9 mouse cellular contexts compared by ENCODE assay signal in the genomic region with DNA sequence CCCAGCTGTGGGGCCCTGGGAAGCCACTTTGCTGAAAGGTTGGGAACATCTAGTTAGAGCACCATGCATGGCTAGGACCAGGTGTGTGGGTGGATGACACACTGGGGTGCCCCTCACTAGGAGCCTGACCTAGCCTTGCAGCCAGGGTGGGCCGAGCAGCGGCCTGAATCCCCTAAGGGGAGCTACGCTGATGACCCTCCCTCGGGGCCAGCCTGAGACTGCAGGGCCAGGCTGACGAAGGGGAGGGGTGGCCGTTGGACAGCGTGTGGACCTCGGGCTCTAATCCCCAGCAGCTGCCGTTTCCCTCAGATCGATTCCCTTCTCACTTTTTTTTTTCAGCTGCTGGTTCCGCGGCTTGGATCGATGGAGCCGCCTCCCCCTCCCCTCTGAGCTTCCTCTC. TPM values are rescaled to one million over a fixed set of nuclear protein-coding genes. Genes with fewer than 3 reads are reported as not detected.
DNase-seq lines count a peak whose midpoint lies in the region; ATAC-seq lines count a peak whose summit lies in the region.
"Had no signal": no experiment of that assay in that cellular context is flagged by ENCODE, and none has a peak within 500 bp of the region (broad histone marks: within the 10 kb centered on the region; RNA-seq: fewer than 3 reads in every experiment).

No protein-coding gene starts in this region.

- WGBS in forebrain, embryonic 12.5 days = 2% methylated on average over 14 of the region's 14 CpGs
- 2% methylated on average over 13 of the region's 14 CpGs for WGBS in forebrain, embryonic 11.5 days
- WGBS in hindbrain, embryonic 13.5 days = 2% methylated on average over 14 of the region's 14 CpGs
- 4% methylated on average over 14 of the region's 14 CpGs for WGBS in midbrain, embryonic 15.5 days

- no peaks in the 10 kb centered on the region for H3K36me3 ChIP-seq in forebrain, embryonic 12.5 days (replicated peaks)
- H3K36me3 ChIP-seq in forebrain, embryonic 11.5 days (ENCODE audit: control insufficient read depth, insufficient read depth, low read length) = no peaks in the 10 kb centered on the region
- H3K36me3 ChIP-seq in hindbrain, embryonic 13.5 days = no peaks in the 10 kb centered on the region
- no peaks in the 10 kb centered on the region for H3K36me3 ChIP-seq in midbrain, embryonic 15.5 days (replicated peaks)

- H3K27ac ChIP-seq in forebrain, embryonic 12.5 days = 0 out of 2 replicates have a peak overlapping the region, but pooled peaks have one; percentile 50
- no peak overlapping the region for H3K27ac ChIP-seq in forebrain, embryonic 11.5 days (ENCODE audit: low read depth, low read length)
- peak overlapping the region; percentile 93 for H3K27ac ChIP-seq in hindbrain, embryonic 13.5 days
- H3K27ac ChIP-seq in midbrain, embryonic 15.5 days = peak overlapping the region; percentile 82

- H3K9ac ChIP-seq in forebrain, embryonic 12.5 days = no peak overlapping the region
- no peak overlapping the region for H3K9ac ChIP-seq in forebrain, embryonic 11.5 days (ENCODE audit: low read length)
- H3K9ac ChIP-seq in hindbrain, embryonic 13.5 days = peak overlapping the region; percentile 59; the same call in 1 of the 2 replicates
- H3K9ac ChIP-seq in midbrain, embryonic 15.5 days = 0 out of 2 replicates have a peak overlapping the region, but pooled peaks have one; percentile 0

- H3K4me2 ChIP-seq in forebrain, embryonic 12.5 days = peak overlapping the region; percentile 58
- H3K4me2 ChIP-seq in forebrain, embryonic 11.5 days (ENCODE audit: low read depth, low read length, severe bottlenecking) = no peak overlapping the region
- H3K4me2 ChIP-seq in hindbrain, embryonic 13.5 days = peak overlapping the region; percentile 71
- H3K4me2 ChIP-seq in midbrain, embryonic 15.5 days = peak overlapping the region; percentile 78

- intact Hi-C loops in left cerebral cortex, postnatal 36 days (cut with DNase I) = loop anchor here (5.0 kb wide), 1 partner anchor 107 kb away; no protein-coding TSS in a partner anchor

- no peak overlapping the region for H3K4me3 ChIP-seq in forebrain, embryonic 12.5 days (replicated peaks)
- no peak overlapping the region for H3K4me3 ChIP-seq in forebrain, embryonic 11.5 days (ENCODE audit: low read depth, low read length)
- H3K4me3 ChIP-seq in hindbrain, embryonic 13.5 days = no peak overlapping the region
- peak overlapping the region; percentile 44 for H3K4me3 ChIP-seq in midbrain, embryonic 15.5 days

- no peak for ATAC-seq in forebrain, embryonic 12.5 days (ENCODE audit: low FRiP score)
- ATAC-seq in forebrain, embryonic 11.5 days (replicated peaks; ENCODE audit: low FRiP score) = no peak
- ATAC-seq in hindbrain, embryonic 13.5 days (ENCODE audit: low FRiP score) = no peak
- ATAC-seq in midbrain, embryonic 15.5 days (replicated peaks) = no peak

- H3K27me3 ChIP-seq in forebrain, embryonic 12.5 days = peaks cover 97% of the 10 kb centered on the region
- peaks cover 53% of the 10 kb centered on the region for H3K27me3 ChIP-seq in forebrain, embryonic 11.5 days (ENCODE audit: control insufficient read depth, insufficient read depth, low read length)
- H3K27me3 ChIP-seq in hindbrain, embryonic 13.5 days = peaks cover 58% of the 10 kb centered on the region
- H3K27me3 ChIP-seq in midbrain, embryonic 15.5 days (replicated peaks) = peaks cover 15% of the 10 kb centered on the region

- H3K4me1 ChIP-seq in forebrain, embryonic 12.5 days = peaks cover 91% of the 10 kb centered on the region
- peaks cover 48% of the 10 kb centered on the region for H3K4me1 ChIP-seq in forebrain, embryonic 11.5 days (replicated peaks; ENCODE audit: control insufficient read depth, insufficient read depth, low read length)
- peaks cover 100% of the 10 kb centered on the region for H3K4me1 ChIP-seq in hindbrain, embryonic 13.5 days (replicated peaks)
- H3K4me1 ChIP-seq in midbrain, embryonic 15.5 days = peaks cover 78% of the 10 kb centered on the region

- no peaks in the 10 kb centered on the region for H3K9me3 ChIP-seq in forebrain, embryonic 12.5 days
- H3K9me3 ChIP-seq in forebrain, embryonic 11.5 days (ENCODE audit: control insufficient read depth, low read length) = no peaks in the 10 kb centered on the region
- H3K9me3 ChIP-seq in hindbrain, embryonic 13.5 days = no peaks in the 10 kb centered on the region
- H3K9me3 ChIP-seq in midbrain, embryonic 15.5 days = no peaks in the 10 kb centered on the region

- DNase-seq in forebrain, embryonic 11.5 days (ENCODE audit: low spot score) = no peak
- DNase-seq in MN1 (ENCODE audit: low spot score) = peak; percentile 53
- no peak for DNase-seq in left cerebral cortex, adult 8-10 months (ENCODE audit: low spot score in 2 of 2)
- no peak for DNase-seq in frontal cortex, adult 2 months (ENCODE audit: extremely low spot score in 1 of 2, low spot score in 1 of 2)
- no peak for DNase-seq in left cerebral cortex, postnatal 36 days (ENCODE audit: low spot score in 2 of 2)
- DNase-seq: kidney, adult 8-10 months had no signal

RNA-seq across cellular contexts. Expression of gene Asic4, which starts 1.3 kb away (rescaled TPM):
- polyA plus RNA-seq in forebrain, embryonic 12.5 days (2016; fragmentation: Nextera tagmentation; extraction: Ambion mirVana) = 6.4 and 8.2 TPM in 2 replicates
- 0.61 TPM in 2 replicates for polyA plus RNA-seq in forebrain, embryonic 11.5 days (2014; fragmentation: Nextera tagmentation; extraction: Ambion mirVana)
- polyA plus RNA-seq in hindbrain, embryonic 13.5 days (2015; fragmentation: Nextera tagmentation; extraction: Ambion mirVana) = 25.9 and 29.3 TPM in 2 replicates
- 64.4 and 73.2 TPM in 2 replicates for polyA plus RNA-seq in midbrain, embryonic 15.5 days (2015; fragmentation: Nextera tagmentation; extraction: Ambion mirVana)
- 10 to 100 TPM; 21.5 to 26.7 (median 25.1) TPM for total RNA-seq in left cerebral cortex, adult 8-10 months (2022)
- polyA plus RNA-seq in frontal cortex, adult 2 months (2012; rRNA removed) = 11.9 and 13.5 TPM in 2 replicates
- 10 to 100 TPM; 13.2 to 15.7 TPM for total RNA-seq in left cerebral cortex, postnatal 36 days (2021)

RNA-seq across cellular contexts. Expression of gene Gmppa, which starts 13.2 kb away (rescaled TPM):
- polyA plus RNA-seq in forebrain, embryonic 12.5 days (2016; fragmentation: Nextera tagmentation; extraction: Ambion mirVana) = 54.8 and 55.8 TPM in 2 replicates
- polyA plus RNA-seq in forebrain, embryonic 11.5 days (2014; fragmentation: Nextera tagmentation; extraction: Ambion mirVana) = 46.3 and 47.2 TPM in 2 replicates
- 84.0 and 84.4 TPM in 2 replicates for polyA plus RNA-seq in hindbrain, embryonic 13.5 days (2015; fragmentation: Nextera tagmentation; extraction: Ambion mirVana)
- polyA plus RNA-seq in midbrain, embryonic 15.5 days (2015; fragmentation: Nextera tagmentation; extraction: Ambion mirVana) = 86.1 and 98.7 TPM in 2 replicates
- 10 to 100 TPM; 48.0 to 64.9 (median 62.3) TPM for total RNA-seq in left cerebral cortex, adult 8-10 months (2022)
- polyA plus RNA-seq in frontal cortex, adult 2 months (2012; rRNA removed) = 101 and 111 TPM in 2 replicates
- 10 to 100 TPM; 50.0 to 59.0 TPM for total RNA-seq in left cerebral cortex, postnatal 36 days (2021)

RNA-seq across cellular contexts. Expression of gene Chpf, which starts 30.2 kb away (rescaled TPM):
- 21.6 and 25.8 TPM in 2 replicates for polyA plus RNA-seq in forebrain, embryonic 12.5 days (2016; fragmentation: Nextera tagmentation; extraction: Ambion mirVana)
- 21.3 and 23.3 TPM in 2 replicates for polyA plus RNA-seq in forebrain, embryonic 11.5 days (2014; fragmentation: Nextera tagmentation; extraction: Ambion mirVana)
- polyA plus RNA-seq in hindbrain, embryonic 13.5 days (2015; fragmentation: Nextera tagmentation; extraction: Ambion mirVana) = 32.4 and 33.8 TPM in 2 replicates
- 42.3 and 45.8 TPM in 2 replicates for polyA plus RNA-seq in midbrain, embryonic 15.5 days (2015; fragmentation: Nextera tagmentation; extraction: Ambion mirVana)
- total RNA-seq in left cerebral cortex, adult 8-10 months (2022) = 10 to 100 TPM; 76.6 to 84.3 (median 80.0) TPM
- 73.9 and 79.5 TPM in 2 replicates for polyA plus RNA-seq in frontal cortex, adult 2 months (2012; rRNA removed)
- total RNA-seq in left cerebral cortex, postnatal 36 days (2021) = 10 to 100 TPM; 75.3 to 86.3 TPM

RNA-seq across cellular contexts. Expression of gene Tmem198, which starts 30.4 kb away (rescaled TPM):
- 20.8 and 24.1 TPM in 2 replicates for polyA plus RNA-seq in forebrain, embryonic 12.5 days (2016; fragmentation: Nextera tagmentation; extraction: Ambion mirVana)
- 8.9 and 9.4 TPM in 2 replicates for polyA plus RNA-seq in forebrain, embryonic 11.5 days (2014; fragmentation: Nextera tagmentation; extraction: Ambion mirVana)
- 43.7 and 45.0 TPM in 2 replicates for polyA plus RNA-seq in hindbrain, embryonic 13.5 days (2015; fragmentation: Nextera tagmentation; extraction: Ambion mirVana)
- 59.2 and 60.0 TPM in 2 replicates for polyA plus RNA-seq in midbrain, embryonic 15.5 days (2015; fragmentation: Nextera tagmentation; extraction: Ambion mirVana)
- 10 to 100 TPM; 62.4 to 70.5 (median 64.8) TPM for total RNA-seq in left cerebral cortex, adult 8-10 months (2022)
- polyA plus RNA-seq in frontal cortex, adult 2 months (2012; rRNA removed) = 73.1 and 82.3 TPM in 2 replicates
- 100 to 1,000 TPM in 1 of 2 experiments, 10 to 100 TPM in 1; 94.2 to 105 TPM for total RNA-seq in left cerebral cortex, postnatal 36 days (2021)

RNA-seq across cellular contexts. Expression of gene Obsl1, which starts 57.3 kb away (rescaled TPM):
- polyA plus RNA-seq in forebrain, embryonic 12.5 days (2016; fragmentation: Nextera tagmentation; extraction: Ambion mirVana) = 31.8 and 36.8 TPM in 2 replicates
- 42.6 and 44.7 TPM in 2 replicates for polyA plus RNA-seq in forebrain, embryonic 11.5 days (2014; fragmentation: Nextera tagmentation; extraction: Ambion mirVana)
- 21.0 and 22.8 TPM in 2 replicates for polyA plus RNA-seq in hindbrain, embryonic 13.5 days (2015; fragmentation: Nextera tagmentation; extraction: Ambion mirVana)
- polyA plus RNA-seq in midbrain, embryonic 15.5 days (2015; fragmentation: Nextera tagmentation; extraction: Ambion mirVana) = 29.3 and 31.9 TPM in 2 replicates
- total RNA-seq in left cerebral cortex, adult 8-10 months (2022) = 10 to 100 TPM; 25.9 to 30.7 (median 28.7) TPM
- 36.4 and 37.9 TPM in 2 replicates for polyA plus RNA-seq in frontal cortex, adult 2 months (2012; rRNA removed)
- total RNA-seq in left cerebral cortex, postnatal 36 days (2021) = 10 to 100 TPM; 25.4 to 33.2 TPM

Comparison
In these comparisons a context has a peak if more than half of its experiments do, and no peak if none do; other contexts are left out.
1. H3K9ac ChIP-seq: peak in hindbrain, embryonic 13.5 days (single experiment) and midbrain, embryonic 15.5 days (single experiment); none in forebrain, embryonic 12.5 days (single experiment) and forebrain, embryonic 11.5 days (single experiment).